Mouse (Mus musculus): ENCODE measurements around the gene Dhx37.
"Not testable (repeated sequence)": the region's sequence is repeated elsewhere in the genome, so short reads cannot be mapped to it uniquely, and the experiment has no call there.

The Dhx37 gene

GRCm38 (mm10) chr5:125446344-125446743 lies 12.4 kb upstream of the Dhx37 start:
- DNase-seq = no peak

GRCm38 (mm10) chr5:125444554-125444953 lies 10.6 kb upstream of the Dhx37 start:
- DNase-seq = no peak

- no peak for DNase-seq
These were observed 10.0 kb upstream of the Dhx37 start for GRCm38 (mm10) chr5:125443915-125444314.

GRCm38 (mm10) chr5:125443335-125443734 lies 9.4 kb upstream of the Dhx37 start:
- peak; percentile 30 for DNase-seq

GRCm38 (mm10) chr5:125442136-125442995 lies 8.4 kb upstream of the Dhx37 start:
- peak; percentile 41 for DNase-seq

GRCm38 (mm10) chr5:125441234-125442114 lies 7.6 kb upstream of the Dhx37 start, which contains the start of gene Bri3bp:
TSS of gene Bri3bp (plus strand) at chr5:125441568.
- DNase-seq = peak; percentile 64

GRCm38 (mm10) chr5:125440583-125441233 lies 6.8 kb upstream of the Dhx37 start:
- no peak for DNase-seq

GRCm38 (mm10) chr5:125434347-125434746 lies 426 bp upstream of the Dhx37 start:
- DNase-seq = not testable (repeated sequence)

- not testable (repeated sequence) for DNase-seq
These were observed 1.6 kb downstream of the Dhx37 start for GRCm38 (mm10) chr5:125432324-125432723.

- DNase-seq = no peak
These were observed 7.6 kb downstream of the Dhx37 start for GRCm38 (mm10) chr5:125426343-125426742.

GRCm38 (mm10) chr5:125425698-125426276 lies 8.1 kb downstream of the Dhx37 start:
- DNase-seq = no peak

- DNase-seq = no peak
These were observed 14.8 kb downstream of the Dhx37 start for GRCm38 (mm10) chr5:125419124-125419523.

GRCm38 (mm10) chr5:125418636-125419035 lies 15.3 kb downstream of the Dhx37 start:
- peak; percentile 78 for DNase-seq

- DNase-seq = no peak
These were observed 17.7 kb downstream of the Dhx37 start for GRCm38 (mm10) chr5:125416183-125416582.

- DNase-seq = no peak
These were observed 20.2 kb downstream of the Dhx37 start for GRCm38 (mm10) chr5:125413763-125414162.

GRCm38 (mm10) chr5:125412536-125412935 lies 21.4 kb downstream of the Dhx37 start:
- DNase-seq = not testable (repeated sequence)

GRCm38 (mm10) chr5:125411972-125412530 lies 21.9 kb downstream of the Dhx37 start:
- peak; percentile 72 for DNase-seq

- no peak for DNase-seq
These were observed 24.4 kb downstream of the Dhx37 start for GRCm38 (mm10) chr5:125409348-125410090.

GRCm38 (mm10) chr5:125408842-125409241 lies 25.1 kb downstream of the Dhx37 start:
- DNase-seq = peak; percentile 75

- peak; percentile 63 for DNase-seq
These were observed 25.9 kb downstream of the Dhx37 start for GRCm38 (mm10) chr5:125407910-125408575.
